Mouse (Mus musculus) testis, adult 2 months (tissue): ENCODE data around the gene Pdzrn3.

Experiments used
- CTCF ChIP-seq: fragments of 200-500 bp; IDR thresholded peaks from 2 replicates; pipeline ENCODE4 v1.5.1; 2012; ENCODE audit warnings: low read depth, mild to moderate bottlenecking, inconsistent platforms, low read length, moderate library complexity; ENCODE audit not compliant: control insufficient read depth, insufficient read depth, insufficient replicate concordance
- POLR2A ChIP-seq: fragments of 200-500 bp; IDR thresholded peaks from 2 replicates; pipeline ENCODE4 v1.6.1; 2012; ENCODE audit warnings: low read depth, mild to moderate bottlenecking, inconsistent platforms, low read length, moderate library complexity; ENCODE audit not compliant: control insufficient read depth

- TF ChIP-seq POLR2A (no peak), CTCF (no peak)
Measured at GRCm38 (mm10) chr6:101284368-101284955, 93.2 kb downstream of the Pdzrn3 start.
